Mouse (Mus musculus): ENCODE data around the gene Ankrd66. TPM values are rescaled to one million over a fixed set of nuclear protein-coding genes. Genes with fewer than 3 reads are reported as not detected.

Gene Ankrd66
- total and polyA plus RNA-seq, 2 experiments from 2014 or later, result 0.93 TPM; not detected in 1

DNA sequence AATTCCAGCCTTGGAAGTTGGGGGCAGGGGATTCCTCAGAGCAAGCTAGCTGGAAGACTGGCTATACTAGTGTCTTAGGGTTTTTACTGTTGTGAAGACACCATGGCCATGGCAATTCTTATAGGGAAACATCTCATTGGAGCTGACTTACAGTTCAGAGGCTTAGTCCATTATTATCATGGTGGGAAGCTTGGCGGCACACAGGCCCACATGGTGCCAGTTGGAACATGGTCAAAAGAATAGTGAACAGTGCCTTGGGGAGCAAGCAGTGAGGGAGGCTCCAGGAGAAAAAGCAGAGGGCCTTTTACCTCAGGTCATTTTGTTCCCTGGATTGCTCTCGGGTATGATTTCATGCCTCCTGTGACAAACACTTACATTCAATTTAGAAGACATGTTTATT, 12.9 kb downstream of the Ankrd66 start:
- Histone ChIP-seq H3K27ac (ENCODE audit: low read depth, low read length) (no peak overlapping the region), H3K9me3 (ENCODE audit: low read length) (no peaks in the 10 kb centered on the region), H3K27me3 (ENCODE audit: insufficient read depth, low read length) (no peaks in the 10 kb centered on the region), H3K4me1 (ENCODE audit: insufficient read depth, low read length) (no peaks in the 10 kb centered on the region), H3K4me3 (ENCODE audit: low read depth, low read length) (no peak overlapping the region), H3K36me3 (ENCODE audit: insufficient read depth, low read length) (no peaks in the 10 kb centered on the region), H3K4me2 (ENCODE audit: low read depth, low read length, poor library complexity, severe bottlenecking) (no peak overlapping the region), H3K9ac (replicated peaks; ENCODE audit: low read length, poor library complexity, severe bottlenecking) (no peak overlapping the region)
- DNase-seq (ENCODE audit: low spot score), result peak; percentile 64
- WGBS, result 80% methylated on average over 2 of the region's 2 CpGs
- no peak for TF ChIP-seq CTCF (IDR thresholded peaks at IDR 0.05)
- ATAC-seq (ENCODE audit: low FRiP score), result no peak

DNA sequence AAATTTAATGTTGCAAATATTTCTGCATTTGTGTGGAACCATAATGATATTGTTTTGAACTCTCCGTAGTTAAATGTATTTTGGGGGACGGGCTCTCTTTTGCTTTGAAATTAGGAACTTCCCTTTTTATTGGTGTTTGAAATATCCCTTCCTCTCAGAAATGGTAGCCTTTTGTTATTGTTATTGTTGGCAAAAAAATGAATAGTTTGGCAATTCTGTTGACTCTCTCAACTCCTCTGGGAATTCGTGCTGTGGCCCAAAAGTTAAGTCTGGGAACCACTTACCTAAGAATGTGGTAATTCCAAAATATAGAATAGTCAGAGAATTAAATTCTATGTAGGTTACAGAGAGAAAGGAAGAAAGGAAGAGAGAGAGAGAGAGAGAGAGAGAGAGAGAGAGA, 23.3 kb downstream of the Ankrd66 start:
- no peaks in the 10 kb centered on the region for H3K9me3 ChIP-seq (ENCODE audit: low read length)
- no peak overlapping the region for H3K27ac ChIP-seq (ENCODE audit: low read depth, low read length)
- no peaks in the 10 kb centered on the region for H3K27me3 ChIP-seq (ENCODE audit: insufficient read depth, low read length)
- H3K9ac ChIP-seq (replicated peaks; ENCODE audit: low read length, poor library complexity, severe bottlenecking), result no peak overlapping the region
- 82% methylated on average over 3 of the region's 3 CpGs for WGBS
- no peak for DNase-seq (ENCODE audit: low spot score)
- TF ChIP-seq CTCF (IDR thresholded peaks at IDR 0.05), result no peak
- no peak overlapping the region for H3K4me3 ChIP-seq (ENCODE audit: low read depth, low read length)
- no peaks in the 10 kb centered on the region for H3K4me1 ChIP-seq (ENCODE audit: insufficient read depth, low read length)
- no peak overlapping the region for H3K4me2 ChIP-seq (ENCODE audit: low read depth, low read length, poor library complexity, severe bottlenecking)
- ATAC-seq (ENCODE audit: low FRiP score), result no peak
- H3K36me3 ChIP-seq (ENCODE audit: insufficient read depth, low read length), result no peaks in the 10 kb centered on the region

DNA sequence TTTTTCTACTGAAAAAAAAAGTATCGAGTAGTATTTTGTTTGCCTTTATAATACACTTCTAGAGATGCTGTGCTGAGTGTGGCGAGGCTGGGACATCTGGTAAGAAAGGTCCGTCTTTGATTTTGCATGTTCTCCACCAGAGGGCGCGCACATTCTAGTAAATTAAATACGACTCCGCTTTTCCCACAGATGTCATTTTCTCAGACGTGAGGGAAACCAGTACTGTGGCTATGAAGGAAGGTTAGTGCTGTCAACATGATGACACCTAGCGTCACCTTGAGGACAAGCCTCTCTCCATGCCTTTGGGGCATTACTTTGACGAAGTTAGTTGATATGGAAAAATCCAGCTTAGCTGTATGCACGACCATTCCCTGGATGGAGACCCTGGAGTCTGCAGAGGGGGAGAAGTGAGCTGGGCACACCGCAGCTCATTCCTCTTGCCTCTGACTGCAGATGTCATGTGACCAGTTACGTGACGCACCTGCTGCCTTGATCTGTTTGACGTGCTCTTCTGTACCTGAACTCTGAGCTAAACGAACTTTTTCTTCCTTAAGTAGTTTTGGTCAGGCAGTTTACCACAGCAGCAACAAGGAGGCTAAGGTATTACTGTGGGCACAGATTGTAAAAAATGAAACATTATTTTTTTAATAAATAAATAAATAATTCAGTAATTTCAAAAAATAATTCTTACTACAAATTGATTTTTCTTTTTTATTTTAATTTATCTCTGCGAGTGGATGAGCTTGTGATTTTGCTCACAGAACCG, 24.6 kb downstream of the Ankrd66 start:
- Histone ChIP-seq H3K4me2 (ENCODE audit: low read depth, low read length, poor library complexity, severe bottlenecking) (no peak overlapping the region), H3K4me1 (ENCODE audit: insufficient read depth, low read length) (no peaks in the 10 kb centered on the region), H3K27ac (ENCODE audit: low read depth, low read length) (no peak overlapping the region), H3K36me3 (ENCODE audit: insufficient read depth, low read length) (no peaks in the 10 kb centered on the region), H3K27me3 (ENCODE audit: insufficient read depth, low read length) (no peaks in the 10 kb centered on the region), H3K9ac (replicated peaks; ENCODE audit: low read length, poor library complexity, severe bottlenecking) (no peak overlapping the region), H3K9me3 (ENCODE audit: low read length) (no peaks in the 10 kb centered on the region), H3K4me3 (ENCODE audit: low read depth, low read length) (no peak overlapping the region)
- 29% methylated on average over 18 of the region's 18 CpGs for WGBS
- peak; percentile 89 for DNase-seq (ENCODE audit: low spot score)
- peak; percentile 72 for ATAC-seq (ENCODE audit: low FRiP score)
- peak; percentile 88 for TF ChIP-seq CTCF (IDR thresholded peaks at IDR 0.05)

DNA sequence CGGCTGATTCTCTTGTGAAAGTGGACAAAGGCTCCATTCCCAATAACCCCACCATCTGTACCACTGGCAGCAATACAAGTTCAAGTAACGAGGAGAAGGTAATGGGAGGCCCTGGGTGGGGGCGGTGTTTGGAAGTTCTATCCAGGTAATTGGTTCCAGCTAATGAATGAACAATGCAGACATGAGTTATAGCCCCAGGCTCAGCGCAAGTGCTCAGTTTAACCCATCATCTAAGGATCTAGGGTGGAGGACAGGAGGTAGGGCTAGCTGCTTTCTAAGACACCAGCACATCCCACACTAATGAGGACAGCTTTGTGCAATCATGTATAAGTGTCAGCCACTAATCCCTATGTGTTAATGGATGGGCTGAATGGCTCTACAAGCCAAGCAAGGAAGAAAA, 32.7 kb downstream of the Ankrd66 start:
- WGBS, result 76% methylated on average over 4 of the region's 4 CpGs
- H3K9ac ChIP-seq (replicated peaks; ENCODE audit: low read length, poor library complexity, severe bottlenecking), result no peak overlapping the region
- H3K36me3 ChIP-seq (ENCODE audit: insufficient read depth, low read length), result no peaks in the 10 kb centered on the region
- no peaks in the 10 kb centered on the region for H3K9me3 ChIP-seq (ENCODE audit: low read length)
- TF ChIP-seq CTCF (IDR thresholded peaks at IDR 0.05), result no peak
- ATAC-seq (ENCODE audit: low FRiP score) (no peak), DNase-seq (ENCODE audit: low spot score) (peak; percentile 5)
- no peaks in the 10 kb centered on the region for H3K27me3 ChIP-seq (ENCODE audit: insufficient read depth, low read length)
- H3K4me3 ChIP-seq (ENCODE audit: low read depth, low read length), result no peak overlapping the region
- no peak overlapping the region for H3K27ac ChIP-seq (ENCODE audit: low read depth, low read length)
- H3K4me1 ChIP-seq (ENCODE audit: insufficient read depth, low read length), result no peaks in the 10 kb centered on the region
- no peak overlapping the region for H3K4me2 ChIP-seq (ENCODE audit: low read depth, low read length, poor library complexity, severe bottlenecking)

DNA sequence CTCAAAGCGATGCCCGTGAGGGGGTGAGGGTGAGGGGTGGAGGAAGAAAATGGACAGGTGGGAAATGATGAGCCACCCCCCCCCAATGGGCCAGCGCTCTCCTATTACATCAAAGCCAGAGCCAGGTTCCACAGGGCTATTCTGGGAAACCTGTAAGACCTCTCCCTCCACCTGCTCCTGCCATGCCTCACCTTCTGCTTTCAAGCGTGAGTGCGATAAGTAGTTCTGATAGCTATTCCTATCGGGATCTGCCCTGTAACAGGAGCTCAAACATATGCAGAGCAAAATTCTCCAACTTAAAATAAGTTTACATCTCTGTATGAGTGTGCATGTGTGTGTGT, 38.9 kb downstream of the Ankrd66 start:
- Histone ChIP-seq H3K4me3 (ENCODE audit: low read depth, low read length) (no peak overlapping the region), H3K4me1 (ENCODE audit: insufficient read depth, low read length) (no peaks in the 10 kb centered on the region), H3K9ac (replicated peaks; ENCODE audit: low read length, poor library complexity, severe bottlenecking) (no peak overlapping the region), H3K36me3 (ENCODE audit: insufficient read depth, low read length) (no peaks in the 10 kb centered on the region), H3K27ac (ENCODE audit: low read depth, low read length) (no peak overlapping the region), H3K9me3 (ENCODE audit: low read length) (no peaks in the 10 kb centered on the region), H3K4me2 (ENCODE audit: low read depth, low read length, poor library complexity, severe bottlenecking) (no peak overlapping the region), H3K27me3 (ENCODE audit: insufficient read depth, low read length) (no peaks in the 10 kb centered on the region)
- TF ChIP-seq CTCF (IDR thresholded peaks at IDR 0.05), result no peak
- no peak for DNase-seq (ENCODE audit: low spot score)
- WGBS, result 83% methylated on average over 6 of the region's 6 CpGs
- no peak for ATAC-seq (ENCODE audit: low FRiP score)

DNA sequence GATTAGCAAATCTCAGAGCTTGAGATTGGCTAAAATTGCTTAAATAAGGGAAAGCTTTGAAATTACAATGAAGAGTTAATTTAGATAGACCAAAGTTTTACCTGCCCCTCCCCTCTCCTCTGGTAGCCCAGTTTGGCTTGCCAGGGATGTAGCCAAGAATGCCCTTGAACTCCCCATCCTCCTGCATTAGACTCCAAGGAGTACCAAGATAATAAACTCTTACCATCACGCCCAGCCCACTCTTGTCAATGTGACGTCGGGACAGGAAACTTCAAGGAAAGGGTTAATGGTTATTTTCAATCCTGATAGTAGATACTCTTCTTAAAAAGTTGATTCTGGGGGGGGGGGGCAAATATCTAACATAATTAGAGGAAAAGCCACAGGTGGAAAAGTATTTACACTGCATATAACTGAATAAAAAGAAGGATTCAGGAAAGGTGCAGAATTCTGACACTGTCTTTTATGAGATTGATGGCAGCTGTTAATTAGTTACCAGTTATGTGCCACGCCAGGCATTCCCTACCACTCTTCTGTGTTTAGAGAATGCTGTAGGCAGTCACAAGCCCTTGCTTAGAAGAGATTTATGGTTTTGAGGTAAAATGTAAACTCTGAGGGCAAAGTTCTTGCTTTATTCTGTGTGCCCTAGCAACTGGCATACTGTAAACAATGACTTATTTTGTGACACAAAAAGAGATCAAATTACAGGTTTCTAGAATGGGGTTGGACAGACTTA, 39.4 kb downstream of the Ankrd66 start:
- no peak overlapping the region for H3K27ac ChIP-seq (ENCODE audit: low read depth, low read length)
- WGBS, result 78% methylated on average over 4 of the region's 4 CpGs
- TF ChIP-seq CTCF (IDR thresholded peaks at IDR 0.05), result no peak
- no peaks in the 10 kb centered on the region for H3K4me1 ChIP-seq (ENCODE audit: insufficient read depth, low read length)
- no peaks in the 10 kb centered on the region for H3K27me3 ChIP-seq (ENCODE audit: insufficient read depth, low read length)
- no peaks in the 10 kb centered on the region for H3K36me3 ChIP-seq (ENCODE audit: insufficient read depth, low read length)
- no peak for ATAC-seq (ENCODE audit: low FRiP score)
- H3K4me2 ChIP-seq (ENCODE audit: low read depth, low read length, poor library complexity, severe bottlenecking), result no peak overlapping the region
- no peak overlapping the region for H3K9ac ChIP-seq (replicated peaks; ENCODE audit: low read length, poor library complexity, severe bottlenecking)
- H3K9me3 ChIP-seq (ENCODE audit: low read length), result no peaks in the 10 kb centered on the region
- no peak for DNase-seq (ENCODE audit: low spot score)
- no peak overlapping the region for H3K4me3 ChIP-seq (ENCODE audit: low read depth, low read length)
